Mouse (Mus musculus) spleen, adult 12 weeks (tissue): Measurements from ENCODE around the gene Pabpc6.

Source experiments
- DNase-seq: peaks from one replicate; pipeline ENCODE4 v3.0.0; 2022; ENCODE audit warnings: low spot score

The Pabpc6 gene

GRCm38 (mm10) chr17:9669283-9669905 lies at the start of gene Pabpc6:
TSS of gene Pabpc6 (minus strand) at chr17:9669717.
- no peak for DNase-seq

GRCm38 (mm10) chr17:9710910-9711309 lies 41.4 kb upstream of the Pabpc6 start:
- DNase-seq, result no peak

GRCm38 (mm10) chr17:9708888-9709287 lies 39.4 kb upstream of the Pabpc6 start:
- no peak for DNase-seq

GRCm38 (mm10) chr17:9707356-9707755 lies 37.8 kb upstream of the Pabpc6 start:
- DNase-seq, result no peak

GRCm38 (mm10) chr17:9697763-9698162 lies 28.2 kb upstream of the Pabpc6 start:
- no peak for DNase-seq

GRCm38 (mm10) chr17:9691251-9691650 lies 21.7 kb upstream of the Pabpc6 start:
- no peak for DNase-seq

GRCm38 (mm10) chr17:9683539-9684155 lies 14.1 kb upstream of the Pabpc6 start:
- DNase-seq, result no peak

- no peak for DNase-seq
Measured at GRCm38 (mm10) chr17:9680741-9681140, 11.2 kb upstream of the Pabpc6 start.

- DNase-seq, result no peak
Measured at GRCm38 (mm10) chr17:9675175-9675789, 5.8 kb upstream of the Pabpc6 start.

GRCm38 (mm10) chr17:9667955-9668354 lies 1.6 kb downstream of the Pabpc6 start:
- DNase-seq, result no peak

GRCm38 (mm10) chr17:9658651-9659050 lies 10.9 kb downstream of the Pabpc6 start:
- no peak for DNase-seq

- DNase-seq, result no peak
Measured at GRCm38 (mm10) chr17:9654155-9654554, 15.4 kb downstream of the Pabpc6 start.

GRCm38 (mm10) chr17:9647644-9648043 lies 21.9 kb downstream of the Pabpc6 start:
- no peak for DNase-seq

GRCm38 (mm10) chr17:9643657-9644180 lies 25.8 kb downstream of the Pabpc6 start:
- no peak for DNase-seq

- DNase-seq, result no peak
Measured at GRCm38 (mm10) chr17:9637011-9637410, 32.5 kb downstream of the Pabpc6 start.

- DNase-seq, result no peak
Measured at GRCm38 (mm10) chr17:9632579-9633252, 36.8 kb downstream of the Pabpc6 start.

GRCm38 (mm10) chr17:9632140-9632539 lies 37.4 kb downstream of the Pabpc6 start:
- DNase-seq, result no peak

GRCm38 (mm10) chr17:9631081-9631480 lies 38.4 kb downstream of the Pabpc6 start:
- DNase-seq, result no peak

GRCm38 (mm10) chr17:9627011-9627410 lies 42.5 kb downstream of the Pabpc6 start:
- DNase-seq, result no peak
